Mouse (Mus musculus) MEL-GATA-1-ER (cell line): Measurements from ENCODE around the gene Amer1.

ENCODE experiments used
- DNase-seq: peaks from one replicate; pipeline ENCODE4 v3.0.0-alpha.2; 2012; ENCODE audit warnings: low read depth; ENCODE audit errors: extremely low read depth

The Amer1 gene

GRCm38 (mm10) chrX:95444776-95445111 is at the start of gene Amer1:
TSS of gene Amer1 (minus strand) at chrX:95444872.
- peak; percentile 95 for DNase-seq

GRCm38 (mm10) chrX:95457166-95457565 is 12.5 kb upstream of the Amer1 start:
- no peak for DNase-seq

GRCm38 (mm10) chrX:95445866-95446265 is 1.2 kb upstream of the Amer1 start:
- DNase-seq: no peak

GRCm38 (mm10) chrX:95445141-95445540 is 469 bp upstream of the Amer1 start:
- DNase-seq: no peak

GRCm38 (mm10) chrX:95443898-95444775 is 535 bp downstream of the Amer1 start:
- peak; percentile 86 for DNase-seq

- DNase-seq: no peak
These were observed 1.3 kb downstream of the Amer1 start for GRCm38 (mm10) chrX:95443390-95443789.

GRCm38 (mm10) chrX:95442261-95442660 is 2.4 kb downstream of the Amer1 start:
- no peak for DNase-seq

- DNase-seq: no peak
These were observed 3.4 kb downstream of the Amer1 start for GRCm38 (mm10) chrX:95441290-95441689.

GRCm38 (mm10) chrX:95438491-95438890 is 6.2 kb downstream of the Amer1 start:
- no peak for DNase-seq

- DNase-seq: no peak
These were observed 7.4 kb downstream of the Amer1 start for GRCm38 (mm10) chrX:95437236-95437635.

- DNase-seq: no peak
These were observed 71.6 kb downstream of the Amer1 start for GRCm38 (mm10) chrX:95373101-95373500.
